Mouse (Mus musculus) embryonic facial prominence, embryonic 11.5 days (tissue): ENCODE measurements at regions not wholly inside any gene's neighbourhood (a gene's known extent, or its start where the extent isn't known, plus 50 kb on each side); places are given as distances from the start of the nearest gene placed in this dataset.
A peak's percentile ranks its signal among the peaks of the same experiment; 100 is the strongest.

Source experiments
- ATAC-seq: fragments of 200-750 bp; cut with Nextera tagmentation; replicated peaks from 2 replicates; pipeline ENCODE4 v1.8.0; 2017; ENCODE audit warnings: low read depth; ENCODE audit not compliant: insufficient number of reproducible peaks, low FRiP score, low TSS enrichment
- DNase-seq: peaks from one replicate; pipeline ENCODE4 v3.0.0-alpha.2; 2015; ENCODE audit warnings: low spot score
- H3K27ac ChIP-seq: fragments of 300-500 bp; sonication (generic); replicated peaks from 2 replicates; pipeline ENCODE4 v1.5.1; 2014; ENCODE audit warnings: mild to moderate bottlenecking, low read depth, low read length, control low read depth
- H3K27me3 ChIP-seq: fragments of 300-500 bp; sonication (generic); 2 replicates; pipeline ENCODE4 v1.6.1; 2014; ENCODE audit warnings: mild to moderate bottlenecking, low read length, moderate library complexity, mixed read lengths; ENCODE audit not compliant: control insufficient read depth, insufficient read depth
- H3K36me3 ChIP-seq: fragments of 300-500 bp; sonication (generic); replicated peaks from 2 replicates; pipeline ENCODE4 v1.6.1; 2014; ENCODE audit warnings: low read depth, mild to moderate bottlenecking, low read length, moderate library complexity, mixed read lengths; ENCODE audit not compliant: control insufficient read depth, insufficient read depth
- H3K4me1 ChIP-seq: fragments of 300-500 bp; sonication (generic); 2 replicates; pipeline ENCODE4 v1.6.1; 2014; ENCODE audit warnings: low read length, mixed read lengths; ENCODE audit not compliant: control insufficient read depth, insufficient read depth
- H3K4me2 ChIP-seq: fragments of 300-500 bp; sonication (generic); 2 replicates; pipeline ENCODE4 v1.6.1; 2014; ENCODE audit warnings: low read depth, mild to moderate bottlenecking, control low read depth, low read length, moderate library complexity
- H3K4me3 ChIP-seq: fragments of 300-500 bp; sonication (generic); 2 replicates; pipeline ENCODE4 v1.5.1; 2014; ENCODE audit warnings: low read depth, low read length, control low read depth
- H3K9ac ChIP-seq: fragments of 300-500 bp; sonication (generic); replicated peaks from 2 replicates; pipeline ENCODE4 v1.6.1; 2014; ENCODE audit warnings: mild to moderate bottlenecking, control low read depth, low read length
- H3K9me3 ChIP-seq: fragments of 300-500 bp; sonication (generic); replicated peaks from 2 replicates; pipeline ENCODE4 v1.6.1; 2016; ENCODE audit warnings: mild to moderate bottlenecking, low read length, inconsistent platforms, mixed read lengths; ENCODE audit not compliant: control insufficient read depth
- WGBS: fragments of 180-500 bp; shearing (Covaris S2); extraction: QIAGEN DNeasy Blood & Tissue Kit; methylation state at CpG from one replicate; pipeline ENCODE4 v1.1.7; 2014; 5-methylcytosine and 5-hydroxymethylcytosine counted together

DNA sequence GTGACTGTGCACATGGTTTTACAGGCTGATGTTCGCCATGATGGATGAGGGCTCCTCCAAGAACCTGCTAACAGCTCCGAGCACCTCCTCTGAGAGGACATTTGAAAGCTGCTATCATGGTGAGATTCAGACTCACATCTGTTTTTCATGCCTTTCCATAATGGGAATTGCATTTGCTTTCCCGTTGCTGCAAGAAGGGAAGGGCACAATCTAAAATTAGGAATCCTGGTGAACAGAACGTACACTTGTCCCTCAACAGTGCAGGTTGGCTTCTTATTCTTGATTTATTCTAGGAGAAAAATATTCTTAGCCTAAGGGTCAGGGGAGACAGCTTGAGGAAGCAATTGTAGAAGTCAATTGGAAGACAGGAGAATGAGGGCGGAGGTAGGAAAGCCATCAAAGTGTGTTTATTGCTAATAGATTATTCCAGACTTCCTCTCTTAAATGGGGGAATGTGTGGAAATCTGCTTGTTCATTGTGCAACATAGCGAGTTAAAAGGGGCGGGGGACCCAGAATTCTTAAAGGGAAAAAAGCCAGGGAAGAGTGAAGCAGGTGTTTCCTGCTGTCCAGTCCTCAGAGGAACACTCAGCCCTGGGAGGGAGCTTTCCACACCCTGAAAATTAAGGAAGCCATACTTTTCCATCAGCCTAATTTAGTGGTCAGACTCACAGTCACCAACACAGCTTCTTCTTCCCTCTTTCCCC, 253.5 kb upstream of the Tnp1 start:
- DNase-seq = no peak
- no peak overlapping the region for H3K4me2 ChIP-seq
- no peak for ATAC-seq
- H3K9ac ChIP-seq = no peak overlapping the region
- no peaks in the 10 kb centered on the region for H3K9me3 ChIP-seq
- 73% methylated on average over 7 of the region's 7 CpGs for WGBS
- H3K4me1 ChIP-seq = no peaks in the 10 kb centered on the region
- no peak overlapping the region for H3K27ac ChIP-seq
- no peaks in the 10 kb centered on the region for H3K27me3 ChIP-seq
- H3K36me3 ChIP-seq = no peaks in the 10 kb centered on the region
- H3K4me3 ChIP-seq = no peak overlapping the region

GRCm38 (mm10) chr1:73265009-73265408, 249.3 kb upstream of the Tnp1 start:
- no peak overlapping the region for H3K4me3 ChIP-seq
- H3K36me3 ChIP-seq = no peaks in the 10 kb centered on the region
- H3K4me1 ChIP-seq = no peaks in the 10 kb centered on the region
- no peak overlapping the region for H3K27ac ChIP-seq
- 69% methylated on average over 4 of the region's 4 CpGs for WGBS
- H3K27me3 ChIP-seq = no peaks in the 10 kb centered on the region
- H3K4me2 ChIP-seq = no peak overlapping the region
- no peak for ATAC-seq
- no peak for DNase-seq
- no peaks in the 10 kb centered on the region for H3K9me3 ChIP-seq
- no peak overlapping the region for H3K9ac ChIP-seq

- ATAC-seq = no peak
- DNase-seq = no peak
- WGBS = 70% methylated on average over 7 of the region's 7 CpGs
- H3K36me3 ChIP-seq = no peaks in the 10 kb centered on the region
- no peak overlapping the region for H3K27ac ChIP-seq
- no peaks in the 10 kb centered on the region for H3K27me3 ChIP-seq
- H3K4me3 ChIP-seq = no peak overlapping the region
- H3K9ac ChIP-seq = no peak overlapping the region
- H3K4me2 ChIP-seq = no peak overlapping the region
- no peaks in the 10 kb centered on the region for H3K4me1 ChIP-seq
- H3K9me3 ChIP-seq = no peaks in the 10 kb centered on the region
Measured at GRCm38 (mm10) chr1:73264245-73264644, 248.5 kb upstream of the Tnp1 start.

GRCm38 (mm10) chr1:73259525-73260098, 243.9 kb upstream of the Tnp1 start:
- Histone ChIP-seq H3K36me3 (no peaks in the 10 kb centered on the region), H3K27me3 (no peaks in the 10 kb centered on the region), H3K27ac (no peak overlapping the region), H3K9me3 (no peaks in the 10 kb centered on the region), H3K4me1 (no peaks in the 10 kb centered on the region), H3K4me2 (no peak overlapping the region), H3K4me3 (no peak overlapping the region), H3K9ac (no peak overlapping the region)
- WGBS = 69% methylated on average over 5 of the region's 5 CpGs
- ATAC-seq = no peak
- DNase-seq = no peak

GRCm38 (mm10) chr1:73257263-73257662, 241.6 kb upstream of the Tnp1 start:
- WGBS = 71% methylated on average over 2 of the region's 2 CpGs
- H3K9ac ChIP-seq = no peak overlapping the region
- H3K27me3 ChIP-seq = no peaks in the 10 kb centered on the region
- ATAC-seq = no peak
- no peaks in the 10 kb centered on the region; the same call in 1 of the 2 replicates for H3K4me1 ChIP-seq
- H3K27ac ChIP-seq = no peak overlapping the region
- no peak overlapping the region for H3K4me2 ChIP-seq
- no peaks in the 10 kb centered on the region for H3K9me3 ChIP-seq
- H3K36me3 ChIP-seq = no peaks in the 10 kb centered on the region
- no peak overlapping the region for H3K4me3 ChIP-seq
- DNase-seq = no peak

GRCm38 (mm10) chr1:73251911-73252356, 236.2 kb upstream of the Tnp1 start:
- Histone ChIP-seq H3K4me3 (no peak overlapping the region), H3K9me3 (no peaks in the 10 kb centered on the region), H3K4me2 (no peak overlapping the region; the same call in none of the 2 replicates), H3K36me3 (no peaks in the 10 kb centered on the region), H3K27ac (0 out of 2 replicates have a peak overlapping the region, but pooled peaks have one; percentile 10), H3K9ac (no peak overlapping the region), H3K27me3 (no peaks in the 10 kb centered on the region), H3K4me1 (no peaks in the 10 kb centered on the region; the same call in 1 of the 2 replicates)
- ATAC-seq = peak; percentile 81
- peak; percentile 84 for DNase-seq
- 20% methylated on average over 12 of the region's 12 CpGs for WGBS

- Histone ChIP-seq H3K9me3 (no peaks in the 10 kb centered on the region), H3K36me3 (no peaks in the 10 kb centered on the region), H3K27ac (no peak overlapping the region), H3K4me2 (no peak overlapping the region), H3K4me1 (no peaks in the 10 kb centered on the region; the same call in 1 of the 2 replicates), H3K9ac (no peak overlapping the region), H3K27me3 (no peaks in the 10 kb centered on the region), H3K4me3 (no peak overlapping the region)
- WGBS = 83% methylated on average over 2 of the region's 2 CpGs
- no peak for DNase-seq
- no peak for ATAC-seq
Measured at GRCm38 (mm10) chr1:73244016-73244415, 228.3 kb upstream of the Tnp1 start.

DNA sequence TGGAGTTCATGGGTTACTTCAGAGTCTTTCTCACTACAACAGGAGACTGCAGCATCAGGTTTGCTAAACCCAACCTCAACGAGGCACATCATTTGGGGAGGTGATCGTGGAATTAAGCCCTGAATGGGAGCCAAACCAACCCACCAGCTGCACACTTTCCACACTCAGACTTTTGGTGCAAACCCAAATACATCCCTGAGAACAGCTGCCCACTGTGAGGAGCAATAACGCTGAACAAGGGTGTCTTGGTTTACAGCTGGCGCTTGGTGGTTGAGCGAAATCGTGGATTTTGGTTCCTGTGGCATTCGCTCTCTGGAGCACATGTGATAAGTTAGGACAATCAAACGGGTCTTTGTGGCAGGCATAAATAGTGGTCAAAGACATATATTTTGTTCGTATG, 226.6 kb upstream of the Tnp1 start:
- H3K27ac ChIP-seq = no peak overlapping the region
- no peak for DNase-seq
- H3K4me1 ChIP-seq = no peaks in the 10 kb centered on the region; the same call in 1 of the 2 replicates
- 78% methylated on average over 9 of the region's 9 CpGs for WGBS
- no peaks in the 10 kb centered on the region for H3K27me3 ChIP-seq
- no peak for ATAC-seq
- H3K9ac ChIP-seq = no peak overlapping the region
- no peaks in the 10 kb centered on the region for H3K36me3 ChIP-seq
- no peak overlapping the region for H3K4me2 ChIP-seq
- H3K9me3 ChIP-seq = no peaks in the 10 kb centered on the region
- H3K4me3 ChIP-seq = no peak overlapping the region
